Mouse (Mus musculus): ENCODE results near the gene Srebf1.

Srebf1 gene

GRCm38 (mm10) chr11:60222469-60223236, at the start of gene Srebf1:
Srebf1 (minus strand) TSS chr11:60222581.
- peak; percentile 81 for DNase-seq (ENCODE audit: low spot score)

DNA sequence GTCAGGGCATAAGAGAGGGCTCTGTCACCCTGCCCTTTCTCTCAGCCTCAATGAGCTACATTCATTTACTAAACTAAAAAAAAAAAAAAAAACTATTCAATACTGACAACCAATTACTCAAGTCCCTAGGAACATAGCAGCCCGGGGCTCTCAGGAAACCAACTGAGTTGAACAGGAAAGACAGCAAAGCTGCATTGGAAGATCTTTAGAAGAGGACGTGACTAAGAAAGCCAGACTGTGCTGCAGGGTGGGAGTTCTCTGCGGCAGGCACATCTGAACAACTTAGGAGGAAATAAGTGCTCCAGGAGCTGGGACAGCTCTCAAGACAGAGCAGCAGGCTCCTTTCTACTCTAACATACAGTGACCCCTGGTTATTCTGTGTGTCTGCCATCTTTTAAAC, 46.2 kb upstream of the Srebf1 start:
- no peak for DNase-seq (ENCODE audit: low spot score)

DNA sequence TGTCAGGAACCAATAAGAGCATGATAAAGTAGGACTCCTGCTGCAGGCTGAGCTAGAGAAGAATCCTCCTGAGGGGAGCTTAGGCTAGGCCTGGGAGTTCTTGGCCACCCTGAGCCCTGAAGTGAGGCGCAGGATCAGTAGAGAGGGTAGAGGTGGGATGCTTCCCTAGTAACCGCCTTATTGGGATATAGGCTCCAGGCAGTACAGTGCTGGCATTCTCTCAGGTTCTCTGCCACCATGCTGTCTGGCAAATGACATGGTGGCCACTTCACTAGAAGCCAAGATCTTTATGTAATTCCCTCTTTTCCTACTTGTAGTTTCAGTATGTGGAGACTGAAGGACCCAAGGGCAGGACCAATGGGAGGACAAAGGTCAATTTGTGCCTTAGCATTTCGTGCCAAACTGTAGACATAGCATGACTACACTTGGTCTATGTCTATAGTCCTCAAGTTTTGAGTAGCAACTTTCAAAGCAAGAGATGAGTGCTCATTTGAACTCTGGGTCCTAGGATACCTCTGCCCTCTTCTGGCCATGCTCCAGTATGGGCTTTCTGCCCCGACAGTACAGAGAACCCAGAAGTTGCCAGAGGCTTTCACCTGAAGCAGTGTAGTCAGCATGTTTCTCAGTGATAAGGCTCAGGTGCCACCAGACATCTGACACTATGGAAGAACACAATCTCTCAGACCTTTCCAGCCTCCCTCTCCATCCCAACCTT, 43.0 kb upstream of the Srebf1 start:
- DNase-seq (ENCODE audit: low spot score), result no peak

- DNase-seq (ENCODE audit: low spot score), result no peak
Observed at GRCm38 (mm10) chr11:60264651-60265050, 42.3 kb upstream of the Srebf1 start.

DNA sequence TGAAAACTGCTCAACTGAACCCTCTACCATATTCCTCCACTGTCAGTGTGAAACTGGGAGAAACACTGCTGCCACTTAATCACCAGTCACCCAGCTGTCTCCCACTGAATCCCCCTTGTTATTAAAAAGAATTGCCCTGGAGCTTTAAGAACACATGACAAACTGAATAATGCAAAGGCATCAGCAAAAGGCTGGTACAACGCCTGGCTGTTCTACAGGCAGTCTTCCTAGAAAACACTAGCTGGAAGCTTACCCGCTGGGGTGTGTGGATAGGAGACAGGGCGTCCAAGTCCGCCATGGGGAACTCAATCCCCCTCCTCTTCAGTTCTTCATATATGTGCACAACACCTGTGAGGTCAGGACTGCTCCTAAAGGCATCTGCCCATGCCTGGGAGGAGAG, 40.0 kb upstream of the Srebf1 start:
- no peak for DNase-seq (ENCODE audit: low spot score)

GRCm38 (mm10) chr11:60260743-60261142, 38.4 kb upstream of the Srebf1 start:
- no peak for DNase-seq (ENCODE audit: low spot score)

DNA sequence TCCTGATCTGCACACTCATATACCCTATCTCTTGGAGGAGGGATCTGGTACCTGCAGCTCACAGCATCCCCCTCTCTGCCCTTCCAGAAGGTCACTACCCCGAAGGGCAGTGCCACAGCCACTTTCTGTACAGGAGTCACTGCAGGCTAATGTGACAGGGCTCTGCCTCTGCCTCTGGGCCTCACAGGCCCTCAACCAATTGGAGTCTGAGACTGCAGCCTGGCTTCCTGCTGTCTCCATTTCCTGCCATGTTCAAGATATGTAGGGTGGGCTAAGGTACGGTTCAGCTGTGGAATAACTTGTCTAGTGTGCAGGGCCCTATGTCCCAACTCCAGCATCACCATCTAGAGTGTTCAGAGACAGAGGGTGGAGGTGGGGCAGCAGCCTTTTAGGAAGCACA, 35.3 kb upstream of the Srebf1 start:
- DNase-seq (ENCODE audit: low spot score), result no peak

- no peak for DNase-seq (ENCODE audit: low spot score)
Observed at GRCm38 (mm10) chr11:60256713-60257112, 34.3 kb upstream of the Srebf1 start.

GRCm38 (mm10) chr11:60256176-60256681, 33.8 kb upstream of the Srebf1 start:
- DNase-seq (ENCODE audit: low spot score), result no peak

GRCm38 (mm10) chr11:60255639-60256038, 33.3 kb upstream of the Srebf1 start:
- DNase-seq (ENCODE audit: low spot score), result no peak

- DNase-seq (ENCODE audit: low spot score), result no peak
Observed at GRCm38 (mm10) chr11:60255181-60255580, 32.8 kb upstream of the Srebf1 start.

DNA sequence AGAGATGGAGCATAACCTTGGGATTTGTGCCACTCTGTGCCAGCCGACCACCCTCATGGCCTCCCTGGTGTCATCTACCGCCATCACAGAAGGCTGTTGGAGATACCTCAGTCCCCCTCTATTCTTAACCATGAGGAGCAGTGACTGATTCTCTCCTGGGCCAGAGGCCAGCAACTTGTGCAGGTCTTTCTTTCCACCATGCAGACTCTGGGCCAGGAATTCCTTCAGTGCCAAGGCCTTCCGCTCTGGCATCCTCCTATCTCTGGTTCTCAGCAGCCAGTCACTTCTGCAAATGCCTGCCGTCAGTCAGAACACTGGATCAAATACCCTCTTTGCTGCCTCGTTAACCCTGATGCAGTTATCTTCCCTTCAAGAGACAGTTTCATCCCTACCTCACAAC, 31.9 kb upstream of the Srebf1 start:
- no peak for DNase-seq (ENCODE audit: low spot score)

DNA sequence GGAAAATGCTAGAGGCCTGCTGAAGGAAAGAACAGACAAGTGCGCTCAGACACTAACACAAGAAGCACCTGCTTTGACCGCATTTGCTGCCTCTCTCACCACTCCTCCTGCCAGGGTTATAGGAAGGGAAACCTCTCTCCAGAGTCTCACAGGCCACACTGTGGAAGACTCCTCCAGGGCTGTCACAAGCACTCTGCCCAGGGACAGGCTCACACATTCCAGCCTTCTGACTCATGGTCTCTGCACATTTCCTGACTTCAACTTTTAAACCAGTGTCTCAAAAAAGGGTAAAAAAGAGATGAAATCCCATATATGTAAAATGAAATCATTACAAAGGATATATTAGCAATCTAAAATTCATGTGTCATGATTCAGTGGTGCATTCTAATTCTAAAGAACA, 31.2 kb upstream of the Srebf1 start:
- no peak for DNase-seq (ENCODE audit: low spot score)

DNA sequence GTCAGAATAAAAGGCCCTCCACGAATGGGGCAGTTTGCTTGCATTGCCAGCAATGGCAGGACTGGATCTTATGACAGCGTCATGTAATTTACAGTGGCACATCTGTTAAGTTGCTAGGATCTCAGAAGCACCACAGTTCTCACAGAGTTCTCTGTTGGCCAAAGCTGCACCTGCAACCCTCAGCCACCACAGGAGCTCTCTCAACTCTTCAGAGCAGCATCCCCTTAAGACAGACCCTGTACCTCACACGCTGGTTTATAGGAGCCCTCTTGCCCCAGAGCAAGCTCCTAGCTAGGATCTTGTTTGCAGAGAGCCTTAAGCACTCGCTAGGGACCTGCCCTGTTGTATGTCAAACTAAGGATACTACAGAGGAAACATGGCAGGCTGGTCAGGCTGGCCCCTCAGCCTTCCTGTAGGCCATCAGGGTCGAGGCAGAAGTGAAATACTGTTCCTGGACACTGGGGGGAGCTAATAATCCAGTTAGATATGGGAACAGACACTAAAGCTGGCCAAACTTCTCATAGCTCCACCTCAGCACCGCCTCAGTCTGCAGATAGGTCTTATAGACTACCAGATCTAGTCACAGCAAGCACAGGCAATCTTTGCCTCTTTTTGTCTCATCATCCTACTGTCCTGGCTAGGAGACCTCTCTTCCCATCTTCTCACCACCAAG, 28.7 kb upstream of the Srebf1 start:
- peak; percentile 81 for DNase-seq (ENCODE audit: low spot score)

GRCm38 (mm10) chr11:60249885-60250284, 27.5 kb upstream of the Srebf1 start:
- no peak for DNase-seq (ENCODE audit: low spot score)

- peak; percentile 43 for DNase-seq (ENCODE audit: low spot score)
Observed at GRCm38 (mm10) chr11:60248596-60249404, 26.4 kb upstream of the Srebf1 start.

DNA sequence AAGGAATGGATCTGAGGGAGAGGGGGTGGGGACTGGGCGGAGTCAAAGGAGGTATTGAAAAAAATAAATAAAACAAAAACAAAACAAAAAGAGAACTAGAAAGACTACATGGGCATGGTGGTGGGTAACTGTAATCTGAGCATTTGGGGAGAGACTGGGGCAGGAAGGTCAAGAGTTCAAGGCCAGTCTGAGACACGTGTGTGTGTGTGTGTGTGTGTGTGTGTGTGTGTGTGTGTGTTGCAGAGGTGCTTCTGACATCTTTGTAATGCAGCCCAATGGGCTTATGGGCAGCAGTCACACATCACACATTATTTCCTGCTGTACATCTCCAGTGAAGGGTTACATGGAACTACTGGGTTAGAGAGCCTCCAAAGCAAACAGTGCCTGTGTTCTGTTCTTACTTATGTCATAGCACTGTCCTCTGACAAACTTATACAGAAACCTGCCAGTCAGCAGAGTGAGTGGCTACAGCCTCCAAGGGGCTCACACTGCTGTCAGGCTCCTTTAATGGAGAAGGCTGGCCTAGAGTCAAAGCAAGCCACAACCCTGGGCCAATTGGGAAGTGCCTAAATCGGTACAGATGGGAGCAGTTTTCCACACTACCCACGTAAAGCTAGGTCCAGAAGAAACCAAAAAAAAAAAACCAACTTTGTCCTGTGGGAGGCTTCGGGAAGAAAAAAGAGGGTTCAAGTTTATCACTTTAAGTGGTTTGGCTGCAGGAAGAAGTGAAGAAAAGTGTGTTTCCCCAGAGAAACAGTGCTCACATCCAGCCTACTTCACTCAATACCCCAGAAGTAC, 25.6 kb upstream of the Srebf1 start:
- no peak for DNase-seq (ENCODE audit: low spot score)

GRCm38 (mm10) chr11:60246077-60246476, 23.7 kb upstream of the Srebf1 start:
- no peak for DNase-seq (ENCODE audit: low spot score)

GRCm38 (mm10) chr11:60244503-60245143, 22.2 kb upstream of the Srebf1 start:
- DNase-seq (ENCODE audit: low spot score), result no peak

- no peak for DNase-seq (ENCODE audit: low spot score)
Observed at GRCm38 (mm10) chr11:60240509-60240908, 18.1 kb upstream of the Srebf1 start.

DNA sequence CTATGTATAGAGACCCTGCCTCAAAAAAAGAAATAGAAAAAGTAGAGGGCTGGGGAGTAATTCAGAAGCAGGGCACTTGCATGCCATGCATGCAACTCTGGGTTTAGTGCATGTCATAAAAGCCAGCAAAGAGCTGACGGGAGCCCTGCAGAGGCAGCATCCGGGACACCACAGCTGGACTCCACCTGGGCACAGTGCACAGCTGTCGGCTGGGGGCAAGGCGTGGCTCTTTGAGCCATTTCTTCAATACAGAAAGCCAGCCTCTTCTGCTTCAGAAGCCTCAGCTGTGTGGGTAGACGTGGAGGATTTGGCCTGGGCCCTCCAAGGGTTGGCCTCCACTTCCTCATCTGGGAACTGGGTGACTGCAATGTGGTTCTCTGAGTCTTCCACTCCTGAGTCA, 13.0 kb upstream of the Srebf1 start:
- DNase-seq (ENCODE audit: low spot score), result no peak
